Mouse (Mus musculus) gastrocnemius, postnatal 25 days (tissue): ENCODE measurements at regions not wholly inside any gene's neighbourhood (a gene's known extent, or its start where the extent isn't known, plus 50 kb on each side); places are given as distances from the start of the nearest gene placed in this dataset.
A peak's percentile ranks its signal among the peaks of the same experiment; 100 is the strongest.

Experiments
- DNase-seq: peaks from one replicate; pipeline ENCODE4 v3.0.0; 2022

DNA sequence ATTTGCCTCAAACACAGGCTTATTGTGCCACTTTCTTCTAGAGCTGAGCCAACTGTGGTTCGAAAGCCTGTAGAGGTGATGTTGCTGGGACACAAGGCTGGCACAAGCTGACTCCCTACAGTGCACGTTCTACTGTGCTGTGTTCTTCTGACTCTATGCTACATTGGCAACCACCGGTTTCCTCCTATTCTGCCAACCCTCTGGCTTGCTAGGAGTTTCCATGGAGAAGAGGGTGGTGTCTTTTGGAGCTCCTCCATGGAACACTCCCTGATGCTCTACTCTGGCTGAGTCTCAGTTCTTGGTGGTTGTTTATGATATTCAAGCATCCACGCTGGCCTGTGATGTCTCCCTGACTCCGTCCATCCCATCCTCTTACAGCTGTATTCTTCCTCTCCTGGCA, 124.9 kb upstream of the Nmur2 start:
- DNase-seq, result no peak

DNA sequence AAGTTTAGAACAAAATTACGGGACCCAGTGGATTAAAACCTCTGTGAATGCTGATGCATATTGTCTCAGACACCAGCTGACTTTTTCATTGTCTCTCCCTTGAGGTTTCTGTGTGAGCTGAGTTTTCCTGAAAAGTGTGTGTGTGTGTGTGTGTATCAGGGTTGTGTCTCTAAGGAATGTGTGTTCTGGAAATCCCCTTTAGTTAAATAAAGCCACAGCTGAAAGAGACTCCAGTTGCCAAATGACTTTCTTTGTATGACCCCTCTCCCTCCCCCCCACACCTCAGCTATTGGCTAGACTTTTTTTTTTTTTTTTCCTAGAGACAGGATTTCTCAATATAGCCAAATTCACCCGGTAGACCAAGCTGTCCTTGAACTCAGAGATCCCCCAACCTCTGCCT, 119.5 kb upstream of the Nmur2 start:
- no peak for DNase-seq

DNA sequence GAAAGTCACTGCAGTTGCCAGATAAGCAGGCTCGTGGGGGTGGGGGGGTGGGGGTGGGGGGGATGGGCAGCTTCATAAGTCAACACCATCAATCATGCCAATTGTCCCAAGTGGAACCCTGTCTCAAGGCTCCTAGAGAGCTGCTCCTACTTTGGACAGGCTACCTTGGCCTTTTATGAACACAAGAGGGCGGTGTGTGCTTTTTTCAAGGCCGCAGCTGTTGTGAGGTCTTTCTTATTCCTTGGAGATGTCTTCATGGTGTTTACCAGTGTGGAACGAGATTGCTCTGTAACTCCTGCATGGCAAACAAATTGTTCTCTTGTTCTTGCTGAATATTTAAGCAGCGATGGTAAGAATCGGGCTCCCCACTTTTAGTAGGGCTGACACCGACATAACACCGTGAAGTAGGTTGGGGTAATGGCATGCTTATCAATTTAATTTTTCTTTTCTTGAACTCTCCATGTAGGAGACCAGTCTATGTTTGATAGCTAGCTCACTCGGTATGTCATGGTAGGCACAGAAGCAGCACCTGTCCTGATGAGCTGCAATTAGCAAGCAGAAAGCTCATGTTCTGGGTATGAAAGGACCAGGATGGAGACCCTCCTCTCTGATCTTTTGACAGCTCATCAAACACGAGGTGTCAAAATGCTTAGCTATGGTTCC, 118.7 kb upstream of the Nmur2 start:
- no peak for DNase-seq

DNA sequence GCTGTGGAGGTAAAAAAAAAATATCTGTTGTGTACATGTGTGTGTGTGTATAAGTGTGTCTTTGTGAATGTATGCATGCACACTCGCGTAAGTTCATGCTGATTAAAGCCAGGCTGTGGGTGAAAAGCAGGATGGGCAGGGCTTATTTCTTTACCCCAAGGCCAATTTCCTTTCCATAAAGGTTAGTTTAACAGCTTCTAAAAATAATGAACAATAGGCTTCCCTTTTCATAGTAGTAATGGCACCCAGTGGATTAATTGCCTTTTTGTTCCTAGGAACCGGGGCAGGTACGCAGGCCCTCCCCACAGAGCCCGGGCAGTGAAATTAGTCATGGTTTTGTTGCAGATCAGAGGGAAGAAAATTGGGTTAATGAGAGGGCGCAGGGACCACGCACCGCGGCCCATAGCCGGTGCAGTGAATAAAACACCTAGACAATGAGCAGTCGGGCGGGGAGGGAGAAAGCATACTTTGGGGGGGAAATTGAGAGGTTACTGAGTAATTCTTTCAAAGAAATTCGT, 110.1 kb upstream of the Nmur2 start:
- no peak for DNase-seq

DNA sequence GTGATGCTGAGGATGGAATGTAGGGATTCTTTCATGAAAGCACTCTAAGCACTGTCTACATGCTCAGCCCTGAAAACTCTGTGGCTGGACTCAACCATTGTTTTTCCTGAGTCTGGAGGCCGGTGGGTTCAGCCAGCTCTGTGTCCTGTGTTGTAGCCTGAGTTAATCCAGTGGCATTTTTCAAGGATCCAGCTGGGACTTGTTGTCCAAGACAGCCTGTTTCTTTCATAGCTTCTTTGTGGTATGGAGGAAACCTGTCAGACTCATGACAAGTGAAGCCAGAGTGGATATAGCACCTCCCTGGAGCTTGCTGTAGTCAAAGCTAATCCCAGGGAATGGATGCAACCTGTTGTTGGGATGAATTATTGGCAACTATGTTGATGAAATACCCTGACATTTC, 108.9 kb upstream of the Nmur2 start:
- no peak for DNase-seq

DNA sequence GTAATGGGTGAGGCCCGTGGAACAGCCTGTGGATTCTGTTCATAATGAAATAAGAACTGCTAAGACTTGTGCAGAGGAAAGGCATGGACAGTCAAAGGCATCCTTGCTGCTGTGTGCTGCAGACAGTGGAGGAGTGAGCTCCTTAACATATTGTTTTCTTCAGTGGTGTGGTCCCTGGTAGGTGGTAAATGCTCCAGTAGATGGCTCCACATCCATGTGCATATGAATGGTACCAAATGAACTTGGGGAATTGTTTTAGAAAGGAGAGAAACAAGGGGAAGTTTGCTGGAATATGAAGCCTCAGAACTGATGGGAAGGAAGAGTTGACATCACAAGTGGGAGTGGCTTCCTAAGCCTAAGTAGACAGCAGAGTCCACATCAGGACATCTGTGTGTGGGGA, 108.1 kb upstream of the Nmur2 start:
- DNase-seq, result no peak

DNA sequence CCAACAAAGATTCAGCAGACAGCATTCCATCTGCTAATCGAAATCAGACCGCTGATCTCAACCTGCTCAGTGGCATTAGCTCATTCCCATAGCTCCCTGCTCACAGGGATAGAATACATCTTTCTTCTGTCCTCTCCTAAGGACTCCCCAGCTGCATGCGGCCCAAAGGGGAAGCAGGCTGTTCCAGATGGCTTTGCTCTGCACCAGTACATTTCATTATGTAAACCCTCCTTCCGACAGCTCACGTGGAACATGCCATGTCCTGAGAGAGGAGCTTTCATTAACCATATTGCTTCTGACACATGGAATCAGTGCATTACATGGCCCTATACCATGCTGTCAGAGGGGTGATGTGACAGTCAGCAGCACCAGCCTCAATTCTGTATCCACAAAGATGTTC, 105.9 kb upstream of the Nmur2 start:
- DNase-seq, result no peak

DNA sequence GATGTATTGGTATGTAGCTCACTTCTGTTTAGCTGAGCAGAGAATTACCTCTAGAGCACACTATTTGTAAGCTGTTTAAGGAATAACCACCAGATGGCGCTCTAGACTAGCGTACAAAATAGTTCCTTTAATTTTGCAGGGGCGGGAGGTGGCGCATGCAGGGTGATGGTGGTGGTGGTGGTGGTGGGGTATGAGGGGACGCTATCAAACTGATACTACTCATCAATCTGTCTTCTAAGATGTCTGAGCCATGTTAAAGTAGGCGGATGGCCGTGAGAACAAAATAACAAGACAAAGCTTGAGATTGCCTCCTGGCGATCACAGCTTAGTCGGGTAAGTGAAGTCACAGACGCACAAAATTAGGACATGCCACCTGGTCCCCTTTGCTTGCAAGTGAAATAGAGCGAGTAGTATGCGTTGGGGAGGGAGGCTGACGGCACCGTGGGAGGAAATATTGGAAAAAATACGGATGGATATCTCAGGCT, 90.6 kb upstream of the Nmur2 start:
- no peak for DNase-seq

DNA sequence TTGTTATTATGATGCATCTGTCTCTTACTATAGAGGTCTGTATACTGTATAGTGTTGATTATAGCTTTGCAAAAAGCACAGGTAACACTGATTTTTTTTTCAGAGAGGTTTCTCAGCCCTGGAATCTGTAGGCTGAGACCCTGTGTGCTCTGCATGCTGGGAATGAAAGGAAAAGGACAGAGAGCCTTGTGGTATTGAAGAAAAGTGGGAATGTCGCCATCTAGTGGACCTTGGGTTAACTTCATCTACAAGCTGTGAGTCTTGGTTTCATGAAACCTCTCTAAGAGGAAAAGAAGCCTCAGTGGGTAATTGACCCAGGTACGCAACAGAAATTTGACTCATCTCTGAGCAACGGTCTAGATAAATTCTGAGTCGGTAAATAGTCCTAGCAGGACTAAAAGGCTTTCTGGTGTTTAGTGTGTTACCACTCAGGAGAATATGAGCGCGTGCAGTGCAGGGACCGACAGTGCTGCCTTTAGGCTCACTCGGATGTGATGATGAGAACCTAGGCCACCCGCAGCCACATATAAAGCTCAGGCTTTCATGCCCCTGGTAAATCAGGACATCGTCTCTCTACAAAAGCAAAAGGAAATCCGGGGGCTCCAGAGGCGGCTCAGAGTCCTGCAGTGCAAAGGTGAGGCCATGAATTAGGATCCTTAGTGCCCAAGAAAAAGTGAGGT, 75.9 kb upstream of the Nmur2 start:
- no peak for DNase-seq

DNA sequence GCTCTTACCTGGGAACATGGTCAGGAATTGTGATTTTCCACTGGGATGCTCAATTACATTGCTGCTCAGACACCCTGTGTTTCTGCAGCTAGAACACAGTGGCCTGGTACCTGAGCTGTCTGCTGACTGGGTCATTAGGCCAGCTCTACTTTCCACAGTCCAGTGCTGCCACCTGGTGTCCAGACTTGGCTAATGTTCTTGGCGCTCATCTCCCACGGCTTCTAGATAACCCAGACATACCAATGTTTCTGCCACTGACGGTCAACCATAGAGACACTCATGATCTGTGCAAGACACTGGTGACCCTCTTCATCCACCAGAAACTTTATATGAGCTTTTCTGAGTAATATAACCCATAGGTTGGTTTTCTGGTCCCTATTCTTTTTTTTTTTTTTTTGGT, 67.1 kb upstream of the Nmur2 start:
- DNase-seq, result peak; percentile 23

DNA sequence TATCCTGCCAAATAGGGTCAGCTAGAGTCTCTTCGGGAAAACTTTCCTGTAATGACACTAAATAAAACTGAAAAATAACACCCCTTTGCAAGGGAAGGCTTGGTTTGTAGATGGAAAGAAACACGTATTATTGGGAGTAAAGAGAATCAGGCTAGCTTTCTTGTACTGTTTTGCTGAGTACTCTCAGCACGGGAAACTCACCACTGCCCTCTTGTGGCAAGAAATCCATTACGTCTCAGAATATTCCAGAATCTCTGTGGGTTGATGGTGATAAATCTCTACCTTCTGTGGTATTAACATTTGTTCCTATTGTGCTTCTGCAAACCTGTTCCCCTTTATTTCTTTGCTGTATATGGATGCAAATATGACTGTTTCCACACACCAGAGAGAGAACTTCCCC, 64.8 kb upstream of the Nmur2 start:
- no peak for DNase-seq

DNA sequence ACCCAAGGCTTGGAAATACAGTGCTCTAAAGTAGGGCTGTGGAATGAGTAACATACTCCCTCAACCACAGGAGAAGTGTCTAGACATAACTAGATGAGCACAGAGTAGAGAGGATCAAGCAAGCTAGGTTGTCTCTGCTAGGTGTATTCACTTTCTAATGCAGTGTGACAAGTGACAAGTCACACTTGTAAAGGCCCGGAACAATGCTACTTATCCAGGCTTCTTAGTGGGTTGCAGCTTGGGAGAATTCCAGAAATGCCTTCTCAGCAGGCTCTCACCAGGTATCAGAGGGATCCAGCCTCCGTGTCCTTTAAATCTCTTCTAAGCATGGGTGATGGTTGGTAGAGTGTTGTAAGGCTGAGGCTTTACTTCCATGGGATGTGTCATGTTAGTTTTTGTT, 52.1 kb upstream of the Nmur2 start:
- no peak for DNase-seq
